Mouse (Mus musculus) kidney, adult 2 months (tissue): Measurements from ENCODE around the gene Olfr582. TPM values are rescaled to one million over a fixed set of nuclear protein-coding genes. Genes with fewer than 3 reads are reported as not detected.

Source experiments
- DNase-seq: peaks from one replicate; pipeline ENCODE4 v3.0.0; 2021
- H3K27ac ChIP-seq: fragments of 200-500 bp; 2 replicates; pipeline ENCODE4 v1.5.1; 2012; ENCODE audit warnings: low read depth, low read length, control low read depth, inconsistent platforms; ENCODE audit not compliant: insufficient read depth
- H3K27me3 ChIP-seq: fragments of 200-500 bp; replicated peaks from 2 replicates; pipeline ENCODE4 v1.6.1; 2012; ENCODE audit warnings: mild to moderate bottlenecking, moderate library complexity, low read length, inconsistent platforms; ENCODE audit not compliant: control insufficient read depth, insufficient read depth
- H3K36me3 ChIP-seq: fragments of 200-500 bp; 2 replicates; pipeline ENCODE4 v1.6.1; 2012; ENCODE audit warnings: mild to moderate bottlenecking, moderate library complexity, low read length, inconsistent platforms; ENCODE audit not compliant: control insufficient read depth, insufficient read depth
- H3K4me1 ChIP-seq: fragments of 200-500 bp; 2 replicates; pipeline ENCODE4 v1.6.1; 2011; ENCODE audit warnings: low read length; ENCODE audit not compliant: control insufficient read depth, insufficient read depth
- H3K4me3 ChIP-seq: fragments of 200-500 bp; 2 replicates; pipeline ENCODE4 v1.5.1; 2011; ENCODE audit warnings: mild to moderate bottlenecking, low read depth, low read length, control low read depth; ENCODE audit not compliant: insufficient read depth
- CTCF ChIP-seq: fragments of 200-500 bp; conservative IDR thresholded peaks from 2 replicates; pipeline ENCODE4 v1.5.1; 2011; ENCODE audit warnings: low read depth, mild to moderate bottlenecking, control low read depth, low read length, moderate library complexity, mixed read lengths; ENCODE audit not compliant: insufficient read depth, insufficient read length
- POLR2A ChIP-seq: fragments of 200-500 bp; IDR thresholded peaks from one replicate; pipeline ENCODE4 v1.6.1; 2011; ENCODE audit warnings: low read depth, low read length, control low read depth
- WGBS: fragments of 180-500 bp; shearing (Covaris S2); methylation state at CpG from one replicate; pipeline ENCODE4 v1.1.7; 2018; 5-methylcytosine and 5-hydroxymethylcytosine counted together
- polyA plus RNA-seq: library from polyadenylated mRNA; depleted of rRNA; stranded (reverse); fragments of >200 nt; gene quantifications from 2 replicates; pipeline ENCODE4 v1.2.3, GENCODE M21; 2012; rRNA removed

Olfr582 gene
- polyA plus RNA-seq: not detected in 2 replicates

DNA sequence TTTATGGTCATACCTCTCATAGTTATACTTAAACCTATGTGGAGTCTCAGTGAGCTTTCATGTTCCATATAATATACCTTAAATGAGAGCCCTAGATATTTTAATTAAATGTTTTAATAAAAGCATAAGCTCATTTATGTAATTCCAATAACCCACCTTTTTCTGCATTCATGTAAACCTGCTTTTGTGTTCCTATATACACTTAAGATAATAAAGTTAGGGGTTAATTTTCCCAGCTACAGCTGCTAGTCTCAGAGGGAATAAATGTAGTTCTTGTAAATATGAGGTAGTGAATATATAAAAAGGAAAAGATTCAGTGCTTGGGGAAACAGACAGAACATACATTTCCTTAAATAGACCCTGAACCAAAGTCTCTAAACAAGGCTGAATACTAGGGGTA lies at the start of gene Olfr582:
TSS of gene Olfr582 (plus strand) at position 301 of the 400 bp plus-strand sequence.
- Histone ChIP-seq H3K4me1 (no peaks in the 10 kb centered on the region), H3K27ac (no peak within 1 kb of the TSS), H3K4me3 (no peak within 1 kb of the TSS), H3K36me3 (no peaks in the 10 kb centered on the region), H3K27me3 (no peaks in the 10 kb centered on the region)
- TF ChIP-seq POLR2A (no peak), CTCF (no peak)
- no peak for DNase-seq

DNA sequence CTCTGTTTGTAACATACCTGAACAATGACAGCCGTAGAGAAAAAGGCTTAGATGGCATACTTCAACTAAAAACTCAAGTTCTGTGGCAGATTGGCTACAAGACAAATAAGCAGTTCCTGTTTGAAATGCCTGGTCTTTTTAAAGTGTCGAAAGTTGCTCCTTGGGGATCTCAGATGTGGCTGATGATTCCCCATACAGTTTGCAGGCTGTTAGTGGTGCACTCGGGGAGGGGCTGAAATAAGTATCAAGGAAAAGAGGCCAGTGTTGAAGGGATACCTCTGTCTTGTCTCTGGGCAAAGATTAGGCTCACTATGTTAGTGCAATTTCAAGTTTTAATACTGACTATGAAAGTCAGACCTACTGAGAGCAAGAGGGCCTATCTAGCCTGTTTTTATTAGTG lies 48.6 kb upstream of the Olfr582 start, which contains the start of gene Olfr578:
TSS of gene Olfr578 (minus strand) at position 101 of the 400 bp plus-strand sequence.
- Histone ChIP-seq H3K4me1 (no peaks in the 10 kb centered on the region), H3K4me3 (no peak within 1 kb of the TSS), H3K36me3 (no peaks in the 10 kb centered on the region), H3K27ac (no peak within 1 kb of the TSS), H3K27me3 (no peaks in the 10 kb centered on the region)
- no peak for DNase-seq
- TF ChIP-seq POLR2A: no peak
- TF ChIP-seq CTCF: no peak
- WGBS: 70% methylated on average over 3 of the region's 3 CpGs

DNA sequence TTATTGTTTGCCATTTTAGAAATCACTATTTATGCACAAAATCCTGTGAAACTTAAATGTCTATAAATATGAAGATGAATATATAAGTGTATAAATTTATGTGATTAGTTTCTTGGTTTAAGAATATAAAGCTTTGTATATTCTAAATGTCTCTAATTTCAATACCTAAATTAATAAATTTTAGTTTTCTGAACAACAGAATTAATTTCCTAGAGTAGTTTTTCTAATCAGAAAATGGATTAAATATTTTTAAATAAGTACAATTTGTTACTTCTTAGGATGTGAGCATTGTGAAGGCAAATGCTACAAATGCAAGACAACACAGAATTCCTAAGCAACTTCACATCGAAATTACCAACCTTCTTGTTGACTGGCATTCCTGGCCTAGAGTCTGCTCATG lies 13.2 kb downstream of the Olfr582 start, which contains the start of gene Olfr583:
TSS of gene Olfr583 (plus strand) at position 301 of the 400 bp plus-strand sequence.
- WGBS: 81% methylated on average over 1 of the region's 1 CpGs
- Histone ChIP-seq H3K27ac (no peak within 1 kb of the TSS), H3K4me3 (no peak within 1 kb of the TSS), H3K4me1 (no peaks in the 10 kb centered on the region), H3K27me3 (no peaks in the 10 kb centered on the region), H3K36me3 (no peaks in the 10 kb centered on the region)
- TF ChIP-seq POLR2A (no peak), CTCF (no peak)
- DNase-seq: no peak

DNA sequence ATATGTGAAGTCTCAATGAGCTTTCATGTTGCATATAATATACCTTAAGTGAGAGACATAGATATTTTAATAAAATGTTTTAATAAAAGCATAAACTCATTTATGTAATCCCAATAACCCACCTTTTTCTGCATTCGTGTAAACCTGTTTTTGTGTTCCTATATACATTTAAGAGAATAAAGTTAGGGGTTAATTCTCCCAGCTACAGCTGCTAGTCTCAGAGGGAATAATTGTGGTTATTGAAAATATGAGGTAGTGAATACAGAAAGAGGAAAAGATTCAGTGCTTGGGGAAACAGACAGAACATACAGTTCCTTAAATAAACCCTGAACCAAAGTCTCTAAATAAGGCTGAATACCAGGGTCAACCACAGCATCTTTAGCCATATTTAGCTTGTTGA lies 43.8 kb downstream of the Olfr582 start, which contains the start of gene Olfr584:
TSS of gene Olfr584 (plus strand) at position 301 of the 400 bp plus-strand sequence.
- WGBS: 84% methylated on average over 1 of the region's 1 CpGs
- H3K36me3 ChIP-seq: no peaks in the 10 kb centered on the region
- TF ChIP-seq CTCF (no peak), POLR2A (no peak)

More for the DNA sequence above, 43.8 kb downstream of the Olfr582 start, which contains the start of gene Olfr584:
- no peaks in the 10 kb centered on the region for H3K4me1 ChIP-seq
- H3K27ac ChIP-seq: no peak within 1 kb of the TSS
- no peak for DNase-seq
- H3K27me3 ChIP-seq: no peaks in the 10 kb centered on the region
- H3K4me3 ChIP-seq: no peak within 1 kb of the TSS

Other genes starting within 250 kb of the Olfr582 start
- gene Olfr564, start 234.5 kb upstream of the Olfr582 start, polyA plus RNA-seq: not detected in 2 replicates
- not detected in 2 replicates for gene Olfr566, start 179.3 kb upstream of the Olfr582 start, polyA plus RNA-seq
- not detected in 2 replicates for gene Olfr568, start 160.9 kb upstream of the Olfr582 start, polyA plus RNA-seq
- not detected in 2 replicates for gene Olfr569, start 147.1 kb upstream of the Olfr582 start, polyA plus RNA-seq
- not detected in 2 replicates for gene Olfr570, start 143.4 kb upstream of the Olfr582 start, polyA plus RNA-seq
- not detected in 2 replicates for gene Olfr571, start 120.5 kb upstream of the Olfr582 start, polyA plus RNA-seq
- gene Olfr572, start 113.6 kb upstream of the Olfr582 start, polyA plus RNA-seq: not detected in 2 replicates
- gene Olfr573-ps1, start 95.4 kb upstream of the Olfr582 start, polyA plus RNA-seq: not detected in 2 replicates
- gene Olfr574, start 89.6 kb upstream of the Olfr582 start, polyA plus RNA-seq: not detected in 2 replicates
- not detected in 2 replicates for gene Olfr575, start 79.2 kb upstream of the Olfr582 start, polyA plus RNA-seq
- not detected in 2 replicates for gene Olfr576, start 75.4 kb upstream of the Olfr582 start, polyA plus RNA-seq
- not detected in 2 replicates for gene Olfr577, start 62.1 kb upstream of the Olfr582 start, polyA plus RNA-seq
- not detected in 2 replicates for gene Olfr578, start 48.7 kb upstream of the Olfr582 start, polyA plus RNA-seq
- not detected in 2 replicates for gene Olfr583, start 13.3 kb downstream of the Olfr582 start, polyA plus RNA-seq
- not detected in 2 replicates for gene Olfr584, start 43.9 kb downstream of the Olfr582 start, polyA plus RNA-seq
- gene Olfr585, start 59.7 kb downstream of the Olfr582 start, polyA plus RNA-seq: not detected in 2 replicates
- not detected in 2 replicates for gene Olfr586, start 87.6 kb downstream of the Olfr582 start, polyA plus RNA-seq
- gene Olfr588-ps1, start 102.9 kb downstream of the Olfr582 start, polyA plus RNA-seq: not detected in 2 replicates
- not detected in 2 replicates for gene Olfr589, start 118.3 kb downstream of the Olfr582 start, polyA plus RNA-seq
- gene Olfr591, start 140.3 kb downstream of the Olfr582 start, polyA plus RNA-seq: not detected in 2 replicates
- not detected in 2 replicates for gene Olfr592, start 146.8 kb downstream of the Olfr582 start, polyA plus RNA-seq
- gene Olfr593, start 173.8 kb downstream of the Olfr582 start, polyA plus RNA-seq: not detected in 2 replicates
- not detected in 2 replicates for gene Olfr594, start 179.0 kb downstream of the Olfr582 start, polyA plus RNA-seq
- not detected in 2 replicates for gene Usp17ld, start 214.5 kb downstream of the Olfr582 start, polyA plus RNA-seq